Mouse (Mus musculus): ENCODE measurements around the gene Saysd1. TPM values are rescaled to one million over a fixed set of nuclear protein-coding genes. Genes with fewer than 3 reads are reported as not detected.

Saysd1 gene
- total and polyA plus RNA-seq, 2 experiments from 2014 or later, result 3.8 to 8.6 TPM

GRCm38 (mm10) chr14:20113189-20113961 is 25.0 kb downstream of the Saysd1 start:
- Histone ChIP-seq H3K4me3 (ENCODE audit: low read depth, low read length) (no peak overlapping the region), H3K4me2 (ENCODE audit: low read depth, low read length, poor library complexity, severe bottlenecking) (no peak overlapping the region), H3K36me3 (ENCODE audit: insufficient read depth, low read length) (no peaks in the 10 kb centered on the region), H3K27ac (ENCODE audit: low read depth, low read length) (no peak overlapping the region), H3K9ac (replicated peaks; ENCODE audit: low read length, poor library complexity, severe bottlenecking) (no peak overlapping the region), H3K9me3 (ENCODE audit: low read length) (no peaks in the 10 kb centered on the region), H3K4me1 (ENCODE audit: insufficient read depth, low read length) (no peaks in the 10 kb centered on the region), H3K27me3 (ENCODE audit: insufficient read depth, low read length) (no peaks in the 10 kb centered on the region)
- WGBS, result 60% methylated on average over 7 of the region's 7 CpGs
- no peak for TF ChIP-seq CTCF (IDR thresholded peaks at IDR 0.05)
- ATAC-seq (ENCODE audit: low FRiP score), result no peak
- DNase-seq (ENCODE audit: low spot score), result no peak

- Histone ChIP-seq H3K9me3 (ENCODE audit: low read length) (no peaks in the 10 kb centered on the region), H3K4me1 (ENCODE audit: insufficient read depth, low read length) (no peaks in the 10 kb centered on the region), H3K4me2 (ENCODE audit: low read depth, low read length, poor library complexity, severe bottlenecking) (no peak overlapping the region), H3K4me3 (ENCODE audit: low read depth, low read length) (no peak overlapping the region), H3K36me3 (ENCODE audit: insufficient read depth, low read length) (no peaks in the 10 kb centered on the region), H3K9ac (replicated peaks; ENCODE audit: low read length, poor library complexity, severe bottlenecking) (no peak overlapping the region), H3K27ac (ENCODE audit: low read depth, low read length) (no peak overlapping the region), H3K27me3 (ENCODE audit: insufficient read depth, low read length) (no peaks in the 10 kb centered on the region)
- ATAC-seq (ENCODE audit: low FRiP score), result no peak
- WGBS, result 69% methylated on average over 3 of the region's 3 CpGs
- TF ChIP-seq CTCF (IDR thresholded peaks at IDR 0.05), result peak; percentile 34
- DNase-seq (ENCODE audit: low spot score), result no peak
Measured at GRCm38 (mm10) chr14:20112218-20112617, 26.1 kb downstream of the Saysd1 start.

GRCm38 (mm10) chr14:20110945-20111344 is 27.4 kb downstream of the Saysd1 start:
- H3K27ac ChIP-seq (ENCODE audit: low read depth, low read length), result no peak overlapping the region
- H3K4me2 ChIP-seq (ENCODE audit: low read depth, low read length, poor library complexity, severe bottlenecking), result no peak overlapping the region
- DNase-seq (ENCODE audit: low spot score) (no peak), ATAC-seq (ENCODE audit: low FRiP score) (no peak)
- H3K9ac ChIP-seq (replicated peaks; ENCODE audit: low read length, poor library complexity, severe bottlenecking), result no peak overlapping the region
- no peaks in the 10 kb centered on the region for H3K27me3 ChIP-seq (ENCODE audit: insufficient read depth, low read length)
- no peak overlapping the region for H3K4me3 ChIP-seq (ENCODE audit: low read depth, low read length)
- no peak for TF ChIP-seq CTCF (IDR thresholded peaks at IDR 0.05)
- 88% methylated on average over 1 of the region's 1 CpGs for WGBS
- H3K36me3 ChIP-seq (ENCODE audit: insufficient read depth, low read length), result no peaks in the 10 kb centered on the region
- no peaks in the 10 kb centered on the region for H3K9me3 ChIP-seq (ENCODE audit: low read length)
- H3K4me1 ChIP-seq (ENCODE audit: insufficient read depth, low read length), result no peaks in the 10 kb centered on the region

- Histone ChIP-seq H3K36me3 (ENCODE audit: insufficient read depth, low read length) (no peaks in the 10 kb centered on the region), H3K27me3 (ENCODE audit: insufficient read depth, low read length) (no peaks in the 10 kb centered on the region), H3K4me3 (ENCODE audit: low read depth, low read length) (no peak overlapping the region), H3K27ac (ENCODE audit: low read depth, low read length) (no peak overlapping the region), H3K4me1 (ENCODE audit: insufficient read depth, low read length) (no peaks in the 10 kb centered on the region), H3K9me3 (ENCODE audit: low read length) (no peaks in the 10 kb centered on the region), H3K4me2 (ENCODE audit: low read depth, low read length, poor library complexity, severe bottlenecking) (no peak overlapping the region), H3K9ac (replicated peaks; ENCODE audit: low read length, poor library complexity, severe bottlenecking) (no peak overlapping the region)
- WGBS, result 89% methylated on average over 6 of the region's 6 CpGs
- ATAC-seq (ENCODE audit: low FRiP score), result no peak
- no peak for DNase-seq (ENCODE audit: low spot score)
- TF ChIP-seq CTCF (IDR thresholded peaks at IDR 0.05), result no peak
Measured at GRCm38 (mm10) chr14:20106271-20106670, 32.1 kb downstream of the Saysd1 start.

GRCm38 (mm10) chr14:20103207-20103606 is 35.1 kb downstream of the Saysd1 start:
- no peaks in the 10 kb centered on the region for H3K27me3 ChIP-seq (ENCODE audit: insufficient read depth, low read length)
- no peak for TF ChIP-seq CTCF (IDR thresholded peaks at IDR 0.05)
- H3K9me3 ChIP-seq (ENCODE audit: low read length), result no peaks in the 10 kb centered on the region
- H3K9ac ChIP-seq (replicated peaks; ENCODE audit: low read length, poor library complexity, severe bottlenecking), result no peak overlapping the region
- ATAC-seq (ENCODE audit: low FRiP score) (no peak), DNase-seq (ENCODE audit: low spot score) (no peak)
- no peak overlapping the region for H3K4me2 ChIP-seq (ENCODE audit: low read depth, low read length, poor library complexity, severe bottlenecking)
- no peak overlapping the region for H3K4me3 ChIP-seq (ENCODE audit: low read depth, low read length)
- 56% methylated on average over 4 of the region's 4 CpGs for WGBS
- H3K36me3 ChIP-seq (ENCODE audit: insufficient read depth, low read length), result no peaks in the 10 kb centered on the region
- no peaks in the 10 kb centered on the region for H3K4me1 ChIP-seq (ENCODE audit: insufficient read depth, low read length)
- no peak overlapping the region for H3K27ac ChIP-seq (ENCODE audit: low read depth, low read length)

- no peaks in the 10 kb centered on the region for H3K36me3 ChIP-seq (ENCODE audit: insufficient read depth, low read length)
- TF ChIP-seq CTCF (IDR thresholded peaks at IDR 0.05), result no peak
- no peaks in the 10 kb centered on the region for H3K9me3 ChIP-seq (ENCODE audit: low read length)
- no peak overlapping the region for H3K4me3 ChIP-seq (ENCODE audit: low read depth, low read length)
- no peak overlapping the region for H3K27ac ChIP-seq (ENCODE audit: low read depth, low read length)
- DNase-seq (ENCODE audit: low spot score) (no peak), ATAC-seq (ENCODE audit: low FRiP score) (no peak)
- H3K4me1 ChIP-seq (ENCODE audit: insufficient read depth, low read length), result no peaks in the 10 kb centered on the region
- no peaks in the 10 kb centered on the region; the same call in 1 of the 2 replicates for H3K27me3 ChIP-seq (ENCODE audit: insufficient read depth, low read length)
- 66% methylated on average over 5 of the region's 5 CpGs for whole genome bisulfite sequencing
- no peak overlapping the region for H3K4me2 ChIP-seq (ENCODE audit: low read depth, low read length, poor library complexity, severe bottlenecking)
- no peak overlapping the region for H3K9ac ChIP-seq (replicated peaks; ENCODE audit: low read length, poor library complexity, severe bottlenecking)
Measured at GRCm38 (mm10) chr14:20098061-20098460, 40.3 kb downstream of the Saysd1 start.
